Mouse (Mus musculus): ENCODE results near the gene Klc2. TPM values are rescaled to one million over a fixed set of nuclear protein-coding genes. Genes with fewer than 3 reads are reported as not detected.

Gene Klc2
- total and polyA plus RNA-seq, 3 experiments = 7.3 to 30.3 TPM; not detected in 1

DNA sequence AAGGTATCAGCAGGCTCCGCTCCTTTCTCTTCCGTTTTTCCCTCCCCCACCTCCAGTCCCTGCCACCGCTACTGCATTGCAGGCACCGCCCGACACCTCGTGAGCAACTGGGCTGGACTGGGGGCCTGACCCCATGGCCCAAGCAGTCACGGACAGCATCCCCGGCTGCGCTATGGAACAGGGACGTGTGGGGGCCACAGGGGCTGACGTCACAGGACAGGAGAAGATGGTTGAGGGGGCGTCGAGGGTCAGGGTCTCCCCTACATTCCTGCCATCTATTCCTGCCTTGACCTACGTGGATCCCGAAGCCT lies 33.6 kb downstream of the Klc2 start:
- no peak overlapping the region for H3K9ac ChIP-seq (ENCODE audit: control insufficient read depth, low read depth, low read length, poor library complexity, severe bottlenecking)
- no peaks in the 10 kb centered on the region for H3K9me3 ChIP-seq (replicated peaks; ENCODE audit: insufficient read depth, low read length)
- no peak for TF ChIP-seq TBP (IDR thresholded peaks at IDR 0.05; ENCODE audit: low read depth, low read length)
- TF ChIP-seq MYB (IDR thresholded peaks at IDR 0.05; ENCODE audit: low read depth, low read length) = no peak
- TF ChIP-seq ZC3H11A (IDR thresholded peaks at IDR 0.05; ENCODE audit: low read depth, low read length) = no peak
- no peak for TF ChIP-seq ELF1 (IDR thresholded peaks at IDR 0.05; ENCODE audit: low read depth, low read length)
- TF ChIP-seq RCOR1 (IDR thresholded peaks at IDR 0.05; ENCODE audit: low read depth, low read length) = no peak
- no peak for TF ChIP-seq POLR2A (IDR thresholded peaks at IDR 0.05; ENCODE audit: control insufficient read depth in 1 of 2, insufficient read depth in 1 of 2, low read depth in 1 of 2, low read length in 2 of 2, poor library complexity in 1 of 2)
- TF ChIP-seq SMC3 (IDR thresholded peaks at IDR 0.05; ENCODE audit: low read depth, low read length) = no peak
- TF ChIP-seq SIN3A (IDR thresholded peaks at IDR 0.05; ENCODE audit: low read length) = no peak
- no peak for TF ChIP-seq RAD21 (IDR thresholded peaks at IDR 0.05; ENCODE audit: low read depth, low read length)
- no peak for TF ChIP-seq CHD1 (IDR thresholded peaks at IDR 0.05; ENCODE audit: low read depth, low read length)
- TF ChIP-seq CTCF (IDR thresholded peaks at IDR 0.05 in 2 of 3, conservative IDR thresholded peaks at IDR 0.05 in 1 of 3; ENCODE audit: control insufficient read depth in 1 of 3, insufficient read depth in 1 of 3, low read depth in 2 of 3, low read length in 3 of 3, poor library complexity in 1 of 3, severe bottlenecking in 1 of 3) = no peak
- no peak for TF ChIP-seq E2F4 (IDR thresholded peaks at IDR 0.05; ENCODE audit: borderline replicate concordance, low read depth, low read length)
- TF ChIP-seq BHLHE40 (IDR thresholded peaks at IDR 0.05; ENCODE audit: borderline replicate concordance, low read depth, low read length) = no peak
- TF ChIP-seq MYC (IDR thresholded peaks at IDR 0.05; ENCODE audit: low read depth, low read length) = no peak
- no peak for TF ChIP-seq KAT2A (conservative IDR thresholded peaks at IDR 0.05; ENCODE audit: low read depth, low read length)
- TF ChIP-seq MAFK (IDR thresholded peaks at IDR 0.05; ENCODE audit: borderline replicate concordance, low read depth, low read length) = no peak
- TF ChIP-seq CHD2 (IDR thresholded peaks at IDR 0.05; ENCODE audit: low read length) = no peak
- no peak for TF ChIP-seq USF2 (IDR thresholded peaks at IDR 0.05; ENCODE audit: borderline replicate concordance in 1 of 2, insufficient read depth in 1 of 2, low read depth in 1 of 2, low read length in 2 of 2)
- no peak for TF ChIP-seq ZMIZ1 (IDR thresholded peaks at IDR 0.05; ENCODE audit: low read depth, low read length)
- no peaks in the 10 kb centered on the region; a peak in 1 of 4 replicates for H3K36me3 ChIP-seq (ENCODE audit: control insufficient read depth in 1 of 2, insufficient read depth in 2 of 2, low read length in 2 of 2)
- no peak overlapping the region for H3K27ac ChIP-seq (ENCODE audit: control insufficient read depth, low read depth, low read length)
- H3K4me3 ChIP-seq (ENCODE audit: control insufficient read depth in 1 of 2, insufficient read depth in 1 of 2, low read depth in 2 of 2, low read length in 2 of 2) = peak overlapping the region in 1 of 2 experiments; percentile 15; a peak in 2 of 4 replicates
- DNase-seq (ENCODE audit: low read depth, low spot score) = no peak
- H3K79me2 ChIP-seq (ENCODE audit: control insufficient read depth, insufficient read depth, low read length, poor library complexity) = peaks cover 3% of the 10 kb centered on the region; the same call in 1 of the 2 replicates
- H3K27me3 ChIP-seq (ENCODE audit: control insufficient read depth in 1 of 2, insufficient read depth in 2 of 2, low read length in 2 of 2) = peaks cover 5 to 20% of the 10 kb centered on the region in 2 experiments
- H3K4me1 ChIP-seq (ENCODE audit: control insufficient read depth in 1 of 2, insufficient read depth in 2 of 2, low read length in 2 of 2) = peaks cover 0 to 11% of the 10 kb centered on the region in 2 experiments; a peak in 1 of 4 replicates

DNA sequence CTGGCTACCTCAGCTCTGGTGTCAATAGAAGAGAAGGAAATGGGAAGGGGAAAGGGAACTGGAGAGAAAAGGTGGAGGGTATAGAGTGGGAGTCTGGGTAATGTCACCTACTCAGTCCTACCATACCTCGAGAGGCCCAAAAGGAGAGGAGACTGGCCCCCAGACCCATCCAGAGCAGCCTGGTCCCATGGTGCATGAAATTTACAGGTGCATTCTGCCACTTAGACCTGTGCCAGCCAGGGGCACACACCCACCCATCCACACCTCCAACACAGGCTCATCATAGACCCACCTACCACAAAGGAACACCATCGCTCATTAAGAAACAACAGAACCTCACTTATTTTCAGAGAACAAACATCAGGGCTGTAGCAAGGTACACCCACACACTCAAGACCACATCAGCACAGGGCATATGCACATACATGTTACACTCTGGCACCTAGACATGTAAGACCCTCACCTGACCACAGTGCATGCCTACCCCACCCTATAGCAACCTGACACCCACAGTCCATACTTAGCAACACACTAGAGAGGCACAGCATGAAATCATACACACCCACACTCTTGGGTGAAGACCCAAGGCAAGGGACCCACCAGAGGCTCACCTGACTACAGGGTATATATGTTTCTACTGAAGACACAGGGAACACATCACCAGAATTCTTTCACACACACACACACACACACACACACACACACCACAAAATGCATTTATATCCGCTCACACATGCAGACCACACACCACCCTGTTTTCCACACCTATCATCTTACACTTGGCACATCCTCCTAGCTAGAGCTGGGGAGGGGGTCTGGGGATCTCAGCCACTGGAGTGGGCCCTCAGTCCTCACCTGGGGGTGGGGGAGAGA lies 34.2 kb downstream of the Klc2 start:
- Histone ChIP-seq H3K79me2 (ENCODE audit: control insufficient read depth, insufficient read depth, low read length, poor library complexity) (peaks cover 3% of the 10 kb centered on the region; the same call in 1 of the 2 replicates), H3K4me3 (ENCODE audit: control insufficient read depth in 1 of 2, insufficient read depth in 1 of 2, low read depth in 2 of 2, low read length in 2 of 2) (no peak overlapping the region), H3K27me3 (ENCODE audit: control insufficient read depth in 1 of 2, insufficient read depth in 2 of 2, low read length in 2 of 2) (peaks cover 5 to 20% of the 10 kb centered on the region in 2 experiments), H3K36me3 (ENCODE audit: control insufficient read depth in 1 of 2, insufficient read depth in 2 of 2, low read length in 2 of 2) (no peaks in the 10 kb centered on the region; a peak in 1 of 4 replicates), H3K9me3 (replicated peaks; ENCODE audit: insufficient read depth, low read length) (no peaks in the 10 kb centered on the region), H3K4me1 (ENCODE audit: control insufficient read depth in 1 of 2, insufficient read depth in 2 of 2, low read length in 2 of 2) (peaks cover 0 to 10% of the 10 kb centered on the region in 2 experiments; a peak in 1 of 4 replicates), H3K9ac (ENCODE audit: control insufficient read depth, low read depth, low read length, poor library complexity, severe bottlenecking) (no peak overlapping the region), H3K27ac (ENCODE audit: control insufficient read depth, low read depth, low read length) (no peak overlapping the region)
- TF ChIP-seq TAL1 (IDR thresholded peaks at IDR 0.05; ENCODE audit: low read length) (no peak), CHD2 (IDR thresholded peaks at IDR 0.05; ENCODE audit: low read length) (no peak), MAX (IDR thresholded peaks at IDR 0.05; ENCODE audit: low read length) (no peak), GATA1 (IDR thresholded peaks at IDR 0.05; ENCODE audit: low read depth, low read length) (no peak), HCFC1 (IDR thresholded peaks at IDR 0.05; ENCODE audit: low read depth, low read length) (no peak), BHLHE40 (IDR thresholded peaks at IDR 0.05; ENCODE audit: borderline replicate concordance, low read depth, low read length) (no peak), MAFK (IDR thresholded peaks at IDR 0.05; ENCODE audit: borderline replicate concordance, low read depth, low read length) (no peak), TCF12 (IDR thresholded peaks at IDR 0.05; ENCODE audit: low read depth, low read length) (no peak), POLR2AphosphoS2 (IDR thresholded peaks at IDR 0.05; ENCODE audit: low read length) (no peak), ZC3H11A (IDR thresholded peaks at IDR 0.05; ENCODE audit: low read depth, low read length) (no peak), CTCF (IDR thresholded peaks at IDR 0.05 in 2 of 3, conservative IDR thresholded peaks at IDR 0.05 in 1 of 3; ENCODE audit: control insufficient read depth in 1 of 3, insufficient read depth in 1 of 3, low read depth in 2 of 3, low read length in 3 of 3, poor library complexity in 1 of 3, severe bottlenecking in 1 of 3) (no peak), E2F4 (IDR thresholded peaks at IDR 0.05; ENCODE audit: borderline replicate concordance, low read depth, low read length) (no peak), NELFE (IDR thresholded peaks at IDR 0.05; ENCODE audit: low read depth, low read length) (no peak), CHD1 (IDR thresholded peaks at IDR 0.05; ENCODE audit: low read depth, low read length) (no peak)
- DNase-seq (ENCODE audit: low read depth, low spot score) = no peak

All from MEL (cell line).